8 mouse cellular contexts compared by ENCODE assay signal in the genomic region with DNA sequence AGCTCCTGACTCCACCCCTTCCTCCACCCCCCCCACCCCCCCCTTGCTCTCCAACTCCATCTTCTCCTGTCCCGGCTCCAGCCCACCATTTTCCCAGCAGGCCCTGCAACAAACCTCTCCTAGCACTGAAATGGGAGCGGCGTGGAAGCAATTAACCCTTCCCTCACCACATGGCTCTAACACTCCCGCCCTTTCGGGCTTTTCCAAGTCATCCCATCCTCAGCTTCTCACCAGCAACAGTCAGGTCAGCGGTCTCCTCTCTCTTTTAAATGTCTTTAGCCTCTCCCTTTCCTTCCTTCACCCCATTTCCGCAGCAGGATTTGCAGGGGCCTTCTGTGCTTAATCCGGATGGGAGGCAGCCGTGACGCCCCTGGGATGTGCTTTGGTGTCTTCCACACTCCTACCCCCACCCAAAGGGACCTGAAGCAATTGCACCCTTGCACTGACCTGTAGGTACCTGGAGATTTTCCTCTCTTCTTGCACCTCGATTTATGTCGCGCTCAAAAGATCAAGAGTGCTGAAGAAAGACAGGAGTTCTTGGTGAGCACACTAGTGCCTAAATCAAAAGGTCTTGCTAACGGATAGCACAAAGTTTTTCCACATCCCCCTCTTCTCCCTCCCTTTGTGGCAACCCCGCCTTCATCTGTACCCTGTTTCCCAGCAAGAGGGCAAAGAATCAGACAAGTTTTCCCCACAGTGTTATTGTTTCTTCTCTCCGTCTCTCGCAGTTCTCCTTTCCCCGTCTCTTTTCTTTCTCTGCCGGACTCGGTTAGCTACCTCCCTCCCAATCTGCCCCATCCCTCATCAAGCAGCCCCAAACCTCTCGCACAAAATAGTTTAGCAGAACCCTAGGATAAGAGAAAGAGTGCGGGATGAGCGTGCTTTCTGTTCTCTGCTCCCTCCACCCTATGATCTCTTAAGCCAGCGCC. TPM values are rescaled to one million over a fixed set of nuclear protein-coding genes. Genes with fewer than 3 reads are reported as not detected.
A peak's percentile ranks its signal among the peaks of the same experiment; 100 is the strongest.
DNase-seq lines count a peak whose midpoint lies in the region; ATAC-seq and TF ChIP-seq lines count a peak whose summit lies in the region.

No protein-coding gene starts in this region.

- H3K4me2 ChIP-seq in forebrain, embryonic 16.5 days (ENCODE audit: low read length): peak overlapping the region; percentile 60
- peak overlapping the region; percentile 59 for H3K4me2 ChIP-seq in liver, embryonic 16.5 days (ENCODE audit: low read depth, low read length)
- peak overlapping the region; percentile 50 for H3K4me2 ChIP-seq in neural tube, embryonic 14.5 days (ENCODE audit: low read depth, low read length)

- peak overlapping the region; percentile 84 for H3K4me3 ChIP-seq in cerebellum, adult 2 months (replicated peaks; ENCODE audit: insufficient read depth, low read depth, low read length)
- H3K4me3 ChIP-seq in forebrain, embryonic 16.5 days (replicated peaks; ENCODE audit: low read length): peak overlapping the region; percentile 62
- H3K4me3 ChIP-seq in liver, embryonic 16.5 days (ENCODE audit: low read depth, low read length): peak overlapping the region; percentile 73
- peak overlapping the region; percentile 49 for H3K4me3 ChIP-seq in neural tube, embryonic 14.5 days (ENCODE audit: low read depth, low read length)

- H3K27me3 ChIP-seq in cerebellum, adult 2 months (ENCODE audit: control insufficient read depth, insufficient read depth, low read length): no peaks in the 10 kb centered on the region
- H3K27me3 ChIP-seq in forebrain, embryonic 16.5 days (replicated peaks; ENCODE audit: control insufficient read depth, insufficient read depth, low read length): no peaks in the 10 kb centered on the region
- no peaks in the 10 kb centered on the region for H3K27me3 ChIP-seq in liver, embryonic 16.5 days (ENCODE audit: control insufficient read depth, insufficient read depth, low read depth, low read length)
- H3K27me3 ChIP-seq in neural tube, embryonic 14.5 days (ENCODE audit: control insufficient read depth, insufficient read depth, low read length): no peaks in the 10 kb centered on the region

- no peak for TF ChIP-seq CTCF in cerebellum, adult 2 months (IDR thresholded peaks at IDR 0.05; ENCODE audit: borderline replicate concordance, insufficient read depth, low read depth, low read length)

- ATAC-seq in forebrain, embryonic 16.5 days: peak; percentile 70
- peak; percentile 65 for ATAC-seq in liver, embryonic 16.5 days (ENCODE audit: low read depth)
- peak; percentile 81 for ATAC-seq in neural tube, embryonic 14.5 days (ENCODE audit: low read depth)

- H3K9me3 ChIP-seq in forebrain, embryonic 16.5 days (ENCODE audit: control insufficient read depth, low read length): no peaks in the 10 kb centered on the region
- no peaks in the 10 kb centered on the region for H3K9me3 ChIP-seq in liver, embryonic 16.5 days (replicated peaks; ENCODE audit: control insufficient read depth, low read length)
- no peaks in the 10 kb centered on the region for H3K9me3 ChIP-seq in neural tube, embryonic 14.5 days (ENCODE audit: control insufficient read depth, low read length)

- 6% methylated on average over 24 of the region's 24 CpGs for WGBS in cerebellum, adult 2 months
- 23% methylated on average over 23 of the region's 24 CpGs for WGBS in forebrain, embryonic 16.5 days
- 16% methylated on average over 24 of the region's 24 CpGs for WGBS in liver, embryonic 16.5 days (ENCODE audit: insufficient replicate concordance)
- 12% methylated on average over 24 of the region's 24 CpGs for WGBS in neural tube, embryonic 14.5 days

- no peak for TF ChIP-seq POLR2A in cerebellum, adult 2 months (IDR thresholded peaks at IDR 0.05; ENCODE audit: borderline replicate concordance, insufficient read depth, low read length)

- intact Hi-C loops in heart, postnatal 25 days (cut with DNase I): no loop called here

- no peaks in the 10 kb centered on the region for H3K36me3 ChIP-seq in forebrain, embryonic 16.5 days (ENCODE audit: control insufficient read depth, insufficient read depth)
- no peaks in the 10 kb centered on the region; the same call in 1 of the 2 replicates for H3K36me3 ChIP-seq in liver, embryonic 16.5 days (ENCODE audit: control insufficient read depth, insufficient read depth)
- no peaks in the 10 kb centered on the region for H3K36me3 ChIP-seq in neural tube, embryonic 14.5 days (ENCODE audit: control insufficient read depth, insufficient read depth, low read length)

- H3K4me1 ChIP-seq in cerebellum, adult 2 months (ENCODE audit: control insufficient read depth, insufficient read depth, low read length): no peaks in the 10 kb centered on the region
- peaks cover 4% of the 10 kb centered on the region for H3K4me1 ChIP-seq in forebrain, embryonic 16.5 days (replicated peaks; ENCODE audit: control insufficient read depth, insufficient read depth, low read length)
- H3K4me1 ChIP-seq in liver, embryonic 16.5 days (ENCODE audit: control insufficient read depth, low read depth, low read length): no peaks in the 10 kb centered on the region; the same call in 1 of the 2 replicates
- no peaks in the 10 kb centered on the region for H3K4me1 ChIP-seq in neural tube, embryonic 14.5 days (ENCODE audit: control insufficient read depth, insufficient read depth, low read length)

- peak; percentile 86 for DNase-seq in NIH3T3 (ENCODE audit: low read depth)
- peak; percentile 49 to 66 for DNase-seq in cerebellum, adult 2 months
- DNase-seq in heart, postnatal 25 days (ENCODE audit: low spot score): peak; percentile 35
- peak; percentile 9 to 48 for DNase-seq in layer of hippocampus, adult 18-20 months (ENCODE audit: low spot score in 2 of 2)
- peak; percentile 54 to 75 for DNase-seq in urinary bladder, postnatal 4 days (ENCODE audit: low spot score in 2 of 2)

- peak overlapping the region; percentile 61 for H3K9ac ChIP-seq in forebrain, embryonic 16.5 days (replicated peaks; ENCODE audit: low read depth, low read length)
- H3K9ac ChIP-seq in liver, embryonic 16.5 days (ENCODE audit: low read depth, low read length): peak overlapping the region; percentile 67
- H3K9ac ChIP-seq in neural tube, embryonic 14.5 days (replicated peaks; ENCODE audit: low read depth, low read length): peak overlapping the region; percentile 56

- H3K27ac ChIP-seq in cerebellum, adult 2 months (ENCODE audit: insufficient read depth, low read length): peak overlapping the region; percentile 94
- H3K27ac ChIP-seq in forebrain, embryonic 16.5 days (ENCODE audit: low read length): peak overlapping the region; percentile 85
- H3K27ac ChIP-seq in liver, embryonic 16.5 days (ENCODE audit: low read length): peak overlapping the region; percentile 84
- peak overlapping the region; percentile 85 for H3K27ac ChIP-seq in neural tube, embryonic 14.5 days (ENCODE audit: low read depth, low read length)

RNA-seq across cellular contexts. Expression of a gene that starts 0.7 kb away (rescaled TPM):
- polyA plus RNA-seq in cerebellum, adult 2 months (2012; rRNA removed): 71.8 and 72.0 TPM in 2 replicates
- polyA plus RNA-seq in forebrain, embryonic 16.5 days (2015; fragmentation: Nextera tagmentation; extraction: Ambion mirVana): 109 and 120 TPM in 2 replicates
- 10 to 100 TPM; 20.6 to 23.8 TPM for total RNA-seq in heart, postnatal 25 days (2021)
- total RNA-seq in layer of hippocampus, adult 18-20 months (2021): 10 to 100 TPM; 34.1 to 38.4 TPM
- 170 and 186 TPM in 2 replicates for polyA plus RNA-seq in liver, embryonic 16.5 days (2015; fragmentation: Nextera tagmentation; extraction: Ambion mirVana)
- polyA plus RNA-seq in neural tube, embryonic 14.5 days (2014; fragmentation: Nextera tagmentation; extraction: Ambion mirVana): 119 and 142 TPM in 2 replicates

RNA-seq across cellular contexts. Expression of a gene that starts 32.2 kb away (rescaled TPM):
- 123 and 134 TPM in 2 replicates for polyA plus RNA-seq in cerebellum, adult 2 months (2012; rRNA removed)
- 14.6 and 23.0 TPM in 2 replicates for polyA plus RNA-seq in forebrain, embryonic 16.5 days (2015; fragmentation: Nextera tagmentation; extraction: Ambion mirVana)
- total RNA-seq in heart, postnatal 25 days (2021): under 1 TPM; 0.50 to 0.94 TPM
- total RNA-seq in layer of hippocampus, adult 18-20 months (2021): 100 to 1,000 TPM; 110 to 153 TPM
- polyA plus RNA-seq in liver, embryonic 16.5 days (2015; fragmentation: Nextera tagmentation; extraction: Ambion mirVana): 11.0 and 11.9 TPM in 2 replicates
- 9.1 and 16.4 TPM in 2 replicates for polyA plus RNA-seq in neural tube, embryonic 14.5 days (2014; fragmentation: Nextera tagmentation; extraction: Ambion mirVana)

RNA-seq across cellular contexts. Expression of a gene that starts 32.7 kb away (rescaled TPM):
- 27.8 and 33.7 TPM in 2 replicates for polyA plus RNA-seq in cerebellum, adult 2 months (2012; rRNA removed)
- polyA plus RNA-seq in forebrain, embryonic 16.5 days (2015; fragmentation: Nextera tagmentation; extraction: Ambion mirVana): 135 and 137 TPM in 2 replicates
- 1 to 10 TPM in 1 of 2 experiments, under 1 TPM in 1; 0.83 to 1.1 TPM for total RNA-seq in heart, postnatal 25 days (2021)
- 10 to 100 TPM; 18.9 to 21.4 TPM for total RNA-seq in layer of hippocampus, adult 18-20 months (2021)
- polyA plus RNA-seq in liver, embryonic 16.5 days (2015; fragmentation: Nextera tagmentation; extraction: Ambion mirVana): 131 and 159 TPM in 2 replicates
- 115 and 152 TPM in 2 replicates for polyA plus RNA-seq in neural tube, embryonic 14.5 days (2014; fragmentation: Nextera tagmentation; extraction: Ambion mirVana)

RNA-seq across cellular contexts. Expression of a gene that starts 43.1 kb away (rescaled TPM):
- polyA plus RNA-seq in cerebellum, adult 2 months (2012; rRNA removed): 0.22 and 0.33 TPM in 2 replicates
- 2.1 and 2.3 TPM in 2 replicates for polyA plus RNA-seq in forebrain, embryonic 16.5 days (2015; fragmentation: Nextera tagmentation; extraction: Ambion mirVana)
- 1 to 10 TPM in 1 of 2 experiments, under 1 TPM in 1; 0.95 to 1.3 TPM for total RNA-seq in heart, postnatal 25 days (2021)
- total RNA-seq in layer of hippocampus, adult 18-20 months (2021): 1 to 10 TPM; 1.2 to 2.6 TPM
- 7.5 and 15.7 TPM in 2 replicates for polyA plus RNA-seq in liver, embryonic 16.5 days (2015; fragmentation: Nextera tagmentation; extraction: Ambion mirVana)
- polyA plus RNA-seq in neural tube, embryonic 14.5 days (2014; fragmentation: Nextera tagmentation; extraction: Ambion mirVana): 2.3 and 4.6 TPM in 2 replicates

RNA-seq across cellular contexts. Expression of a gene that starts 43.9 kb away (rescaled TPM):
- 110 and 114 TPM in 2 replicates for polyA plus RNA-seq in cerebellum, adult 2 months (2012; rRNA removed)
- 176 and 223 TPM in 2 replicates for polyA plus RNA-seq in forebrain, embryonic 16.5 days (2015; fragmentation: Nextera tagmentation; extraction: Ambion mirVana)
- 1 to 10 TPM; 2.0 to 3.6 TPM for total RNA-seq in heart, postnatal 25 days (2021)
- total RNA-seq in layer of hippocampus, adult 18-20 months (2021): 10 to 100 TPM; 75.1 to 79.1 TPM
- 205 and 219 TPM in 2 replicates for polyA plus RNA-seq in liver, embryonic 16.5 days (2015; fragmentation: Nextera tagmentation; extraction: Ambion mirVana)
- 220 and 263 TPM in 2 replicates for polyA plus RNA-seq in neural tube, embryonic 14.5 days (2014; fragmentation: Nextera tagmentation; extraction: Ambion mirVana)

Comparison
In these comparisons a context has a peak if more than half of its experiments do, and no peak if none do; other contexts are left out.
1. Peak in every context shown above with its lines: DNase-seq, ATAC-seq, H3K4me3 ChIP-seq and H3K27ac ChIP-seq.
2. DNase-seq: peak in every context shown above with its lines; median percentile 86 in NIH3T3; 64 in urinary bladder, postnatal 4 days; 58 in cerebellum, adult 2 months; 35 in heart, postnatal 25 days; 28 in layer of hippocampus, adult 18-20 months.